Mouse (Mus musculus) kidney, adult 8-10 months (tissue): ENCODE measurements at regions not wholly inside any gene's neighbourhood (a gene's known extent, or its start where the extent isn't known, plus 50 kb on each side); places are given as distances from the start of the nearest gene placed in this dataset.

ENCODE experiments used
- DNase-seq, 2 experiments: peaks; one replicate each; pipeline ENCODE4 v3.0.0; 2022

DNA sequence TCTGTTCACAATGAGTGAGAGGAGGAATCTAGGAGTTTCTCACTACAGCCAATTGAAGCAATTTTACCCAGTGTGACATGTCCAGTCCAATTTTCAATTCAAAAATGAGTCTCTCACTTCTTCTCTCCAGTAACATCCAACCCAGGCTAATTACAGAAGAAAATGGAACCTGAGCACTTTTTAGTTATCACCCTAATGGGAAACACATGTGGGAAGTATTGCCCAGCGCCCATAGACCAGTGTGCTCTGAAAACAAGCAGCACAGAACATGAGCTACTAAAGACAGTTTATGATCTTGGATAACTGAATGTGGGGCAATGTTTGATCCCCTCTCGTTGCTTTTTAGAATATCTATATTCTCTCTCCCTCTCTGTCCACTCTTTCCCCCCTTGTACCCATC is 70.5 kb upstream of the Efemp1 start:
- no peak for DNase-seq

DNA sequence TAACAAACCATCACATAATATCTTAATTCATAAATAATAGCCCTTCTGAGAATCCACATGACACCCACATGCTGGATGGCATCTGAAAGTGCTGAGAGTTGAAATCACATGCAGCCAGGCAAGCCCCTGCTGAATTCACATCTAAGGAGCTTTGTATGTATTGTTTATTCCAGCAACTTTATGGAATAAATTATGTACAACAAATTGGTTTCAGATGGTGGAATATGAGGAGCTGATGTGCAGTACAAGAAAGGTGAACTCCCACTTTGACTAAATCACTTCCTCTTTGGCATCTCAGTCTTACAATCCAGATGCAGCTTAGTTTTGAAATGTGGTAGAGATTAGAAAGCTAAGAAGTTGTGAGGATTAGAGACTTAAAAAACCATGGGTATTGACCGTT is 82.2 kb upstream of the Efemp1 start:
- no peak for DNase-seq

GRCm38 (mm10) chr11:28760751-28761150 is 92.3 kb upstream of the Efemp1 start:
- DNase-seq, result no peak

- DNase-seq, result peak; percentile 4 to 19
These were observed 117.9 kb upstream of the Efemp1 start for GRCm38 (mm10) chr11:28734941-28735597.

DNA sequence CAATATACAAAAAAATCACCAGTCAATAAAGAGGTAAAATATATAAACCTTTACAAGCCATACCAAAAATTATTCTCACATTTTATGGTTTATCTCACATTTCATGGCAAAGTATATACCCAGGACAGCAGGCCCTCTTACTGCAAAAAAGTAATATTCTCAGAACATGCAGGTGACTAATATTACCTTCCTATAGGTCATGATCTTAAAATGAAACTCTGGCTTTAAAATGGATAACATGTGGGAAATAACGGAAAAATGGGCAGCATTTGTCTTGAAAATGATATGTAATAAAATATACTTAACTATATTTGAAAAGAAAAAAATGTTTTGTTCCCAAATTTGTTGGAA is 118.4 kb upstream of the Efemp1 start:
- DNase-seq, result no peak

DNA sequence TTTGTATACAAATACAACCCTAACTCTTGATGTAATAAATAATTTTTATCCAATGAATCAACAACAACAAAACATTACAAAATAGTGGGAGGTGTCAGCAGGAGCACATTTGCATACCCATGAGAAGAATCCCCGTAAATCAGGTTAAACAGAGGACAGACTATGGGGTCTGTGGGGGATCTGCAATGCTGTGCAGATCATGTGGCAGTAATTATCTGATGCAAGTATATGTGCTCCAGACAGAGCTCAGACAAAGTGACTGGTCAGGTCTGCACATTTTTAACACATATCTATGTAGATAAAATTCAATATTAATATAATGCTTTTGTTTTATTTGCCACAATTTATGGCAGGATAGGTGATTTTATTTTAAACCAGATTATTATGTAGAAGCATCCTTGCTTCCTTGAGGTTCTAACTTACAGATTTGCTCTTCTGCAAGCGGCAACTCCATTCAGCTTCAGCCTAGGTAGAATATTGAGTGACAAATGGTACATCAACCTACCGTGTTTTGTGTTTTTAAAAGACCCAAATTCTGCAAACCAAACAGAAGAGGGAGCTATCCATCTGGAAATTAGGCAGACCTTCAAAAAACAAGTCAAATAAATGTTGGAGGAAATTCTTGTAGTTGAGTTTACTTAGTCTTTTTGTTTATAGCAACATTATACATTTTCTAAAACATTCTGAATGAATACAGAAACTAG is 119.0 kb upstream of the Efemp1 start:
- DNase-seq, result no peak

GRCm38 (mm10) chr11:28730140-28730539 is 122.9 kb upstream of the Efemp1 start:
- no peak for DNase-seq

- DNase-seq, result no peak
These were observed 125.4 kb upstream of the Ccdc85a start for GRCm38 (mm10) chr11:28709511-28709910.

DNA sequence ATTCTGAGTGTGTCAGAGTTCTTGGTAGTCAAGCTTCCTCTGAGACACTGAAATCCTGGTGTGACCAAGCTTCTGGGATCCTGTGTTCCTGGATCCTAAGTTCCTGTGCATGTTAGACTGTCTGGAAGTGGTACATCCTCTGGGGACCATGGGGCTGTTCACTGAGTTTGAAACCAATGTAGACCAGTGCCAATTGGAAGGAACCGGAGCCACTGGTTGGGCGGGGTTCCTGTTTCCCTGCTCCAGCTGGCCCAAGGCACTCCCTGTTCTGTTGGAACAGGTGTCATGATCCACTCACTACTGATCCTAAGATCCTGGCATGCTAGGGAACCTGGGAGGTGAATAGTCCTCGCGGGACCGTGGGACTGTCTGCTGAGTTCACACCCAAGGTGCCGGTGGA is 124.3 kb upstream of the Ccdc85a start:
- DNase-seq, result no peak

DNA sequence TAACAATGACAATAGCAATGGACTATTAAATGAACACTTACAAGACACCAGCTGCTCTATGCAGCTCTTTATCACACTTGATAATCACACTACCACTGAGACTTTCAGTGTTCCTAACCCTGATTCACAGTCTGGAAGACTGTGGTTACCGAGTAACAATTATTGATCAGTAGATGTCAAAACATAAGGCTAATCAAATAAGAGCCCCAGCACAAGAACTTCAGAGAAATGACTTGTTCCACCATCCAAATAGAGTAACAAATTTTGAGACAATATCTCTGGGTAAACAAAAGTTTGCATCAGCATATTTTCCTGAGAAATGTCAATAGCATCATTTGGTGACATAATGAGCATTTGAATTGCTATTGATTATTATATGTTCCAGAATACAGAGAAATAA is 118.3 kb upstream of the Ccdc85a start:
- DNase-seq, result no peak

GRCm38 (mm10) chr11:28701379-28701778 is 117.3 kb upstream of the Ccdc85a start:
- no peak for DNase-seq

DNA sequence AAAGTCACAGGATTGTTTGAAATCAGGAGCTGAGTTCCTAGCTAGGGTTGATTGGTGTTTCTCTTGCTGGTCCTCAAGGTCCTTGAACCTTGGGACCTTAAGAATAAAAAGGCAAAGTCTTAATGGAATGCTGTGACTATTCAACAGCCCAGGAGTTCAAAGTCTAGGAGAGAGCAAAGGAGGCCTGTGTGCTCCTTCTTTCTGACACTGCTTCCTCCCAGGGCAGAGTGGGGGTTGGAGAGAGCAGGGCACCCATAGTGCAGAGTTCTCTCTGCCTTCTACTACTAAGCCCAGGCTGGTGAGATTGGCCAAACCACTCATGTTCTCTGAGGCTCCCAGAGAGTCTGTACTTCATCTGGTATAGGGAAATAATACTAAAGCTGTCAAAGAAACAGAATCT is 115.6 kb upstream of the Ccdc85a start:
- peak; percentile 33 to 44 for DNase-seq

DNA sequence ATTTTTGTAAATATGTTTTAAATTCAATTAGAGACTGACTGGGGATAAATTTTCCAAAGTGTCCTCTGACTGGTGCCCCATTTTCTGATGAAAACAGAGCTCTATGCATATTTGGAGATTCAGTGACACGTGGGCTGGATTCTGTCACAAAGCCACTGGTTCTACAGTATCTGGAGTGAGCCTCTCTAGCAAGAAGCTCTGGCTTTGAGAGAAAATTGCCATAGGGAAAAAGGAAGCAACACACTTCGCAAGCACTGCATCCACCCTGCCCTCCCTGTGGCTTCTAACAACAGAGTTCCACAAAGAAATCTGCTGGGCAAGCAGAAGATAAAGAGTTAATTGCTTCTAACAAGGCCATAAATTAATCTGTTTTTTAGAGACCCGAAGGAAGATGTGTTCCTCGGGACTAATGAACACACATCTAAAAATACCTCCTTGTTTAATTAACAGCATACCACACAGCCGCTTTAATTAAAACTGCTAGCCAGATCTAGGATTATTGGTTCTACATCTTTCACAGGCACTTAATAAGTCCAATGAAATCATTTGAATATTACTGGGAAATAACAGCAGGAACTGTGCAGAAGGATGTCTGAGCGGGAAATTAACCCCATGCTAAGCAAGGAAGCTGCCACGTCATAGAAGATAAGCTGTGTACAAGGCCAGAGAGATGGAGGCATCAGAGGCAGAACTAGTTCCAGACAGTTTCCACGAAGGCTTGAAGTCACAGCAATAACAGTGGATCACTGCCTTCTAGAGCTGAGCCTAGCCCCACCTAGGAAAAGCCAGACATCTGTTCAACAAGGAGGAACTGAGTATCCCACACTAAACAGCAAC is 113.7 kb upstream of the Ccdc85a start:
- DNase-seq, result no peak

- no peak for DNase-seq
These were observed 110.9 kb upstream of the Ccdc85a start for GRCm38 (mm10) chr11:28695031-28695430.

GRCm38 (mm10) chr11:28693303-28693702 is 109.2 kb upstream of the Ccdc85a start:
- DNase-seq, result no peak

- no peak for DNase-seq
These were observed 108.4 kb upstream of the Ccdc85a start for GRCm38 (mm10) chr11:28692263-28693194.

DNA sequence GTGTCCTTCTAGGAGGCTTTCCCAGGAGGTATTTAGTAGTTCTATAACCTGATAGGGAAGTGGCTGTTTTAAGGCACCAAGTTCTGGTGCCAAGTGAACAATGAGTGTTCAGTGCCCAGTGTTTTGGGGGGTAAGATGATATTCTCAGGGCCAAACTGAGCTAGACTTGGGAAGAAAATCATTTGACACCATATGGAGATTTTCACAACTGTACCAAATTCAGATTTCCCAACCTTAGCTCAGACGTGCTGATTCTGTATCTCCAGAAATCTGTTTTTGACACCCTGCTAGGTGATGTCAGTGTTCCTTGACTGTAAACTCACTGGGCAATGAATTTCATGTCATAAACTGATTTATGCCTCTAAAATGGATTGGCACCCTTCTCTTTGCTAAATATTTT is 104.3 kb upstream of the Ccdc85a start:
- DNase-seq, result no peak

DNA sequence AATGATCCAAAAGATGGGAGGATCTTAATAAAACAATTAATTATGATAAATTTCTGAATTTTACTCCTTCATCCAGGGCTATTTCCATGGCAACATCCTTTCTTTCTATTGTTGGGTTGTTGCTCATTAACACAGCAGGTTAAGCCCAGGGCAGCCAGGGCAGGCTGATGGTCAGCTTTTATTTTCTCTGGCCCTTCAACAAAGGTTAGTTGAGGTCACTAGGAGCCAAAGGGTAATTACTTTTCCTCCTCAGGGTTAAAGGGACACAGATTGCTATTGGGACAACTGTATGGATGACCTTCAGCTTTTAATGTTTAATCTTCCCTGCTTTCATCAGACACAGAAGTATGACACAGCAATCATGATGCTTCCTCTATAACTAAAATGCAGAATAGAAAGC is 101.3 kb upstream of the Ccdc85a start:
- peak in 1 of 2 experiments; percentile 3 for DNase-seq

GRCm38 (mm10) chr11:28681311-28681710 is 97.2 kb upstream of the Ccdc85a start:
- no peak for DNase-seq

- DNase-seq, result no peak
These were observed 86.6 kb upstream of the Ccdc85a start for GRCm38 (mm10) chr11:28670765-28671164.

- no peak for DNase-seq
These were observed 85.2 kb upstream of the Ccdc85a start for GRCm38 (mm10) chr11:28669359-28669758.

GRCm38 (mm10) chr11:28660377-28660776 is 76.3 kb upstream of the Ccdc85a start:
- no peak for DNase-seq
